Mouse (Mus musculus) layer of hippocampus, adult 9-11 months (tissue): ENCODE results near the gene Sult5a1.
"Not testable (repeated sequence)": the region's sequence is repeated elsewhere in the genome, so short reads cannot be mapped to it uniquely, and the experiment has no call there.

Experiments
- DNase-seq: peaks from one replicate; pipeline ENCODE4 v3.0.0; 2022

Gene Sult5a1

GRCm38 (mm10) chr8:123157888-123158465 lies at the start of gene Sult5a1:
Sult5a1 (minus strand) TSS chr8:123158315.
- no peak for DNase-seq

- DNase-seq: no peak
These were observed 45.5 kb upstream of the Sult5a1 start for GRCm38 (mm10) chr8:123203571-123203970.

GRCm38 (mm10) chr8:123202288-123202687 lies 44.2 kb upstream of the Sult5a1 start:
- no peak for DNase-seq

- DNase-seq: no peak
These were observed 41.7 kb upstream of the Sult5a1 start for GRCm38 (mm10) chr8:123199864-123200263.

GRCm38 (mm10) chr8:123197016-123197415 lies 38.9 kb upstream of the Sult5a1 start:
- DNase-seq: not testable (repeated sequence)

GRCm38 (mm10) chr8:123193771-123194170 lies 35.7 kb upstream of the Sult5a1 start:
- no peak for DNase-seq

- DNase-seq: no peak
These were observed 33.8 kb upstream of the Sult5a1 start for GRCm38 (mm10) chr8:123191908-123192307.

- peak; percentile 81 for DNase-seq
These were observed 32.6 kb upstream of the Sult5a1 start for GRCm38 (mm10) chr8:123190678-123191077.

GRCm38 (mm10) chr8:123188841-123189240 lies 30.7 kb upstream of the Sult5a1 start:
- DNase-seq: no peak

GRCm38 (mm10) chr8:123188006-123188405 lies 29.9 kb upstream of the Sult5a1 start:
- DNase-seq: no peak

GRCm38 (mm10) chr8:123185566-123186409 lies 27.7 kb upstream of the Sult5a1 start, which contains the start of gene Dpep1:
Dpep1 (plus strand) TSS chr8:123186242.
- DNase-seq: no peak

- DNase-seq: no peak
These were observed 23.3 kb upstream of the Sult5a1 start for GRCm38 (mm10) chr8:123181391-123181790.

GRCm38 (mm10) chr8:123156070-123156773 lies 1.9 kb downstream of the Sult5a1 start:
- DNase-seq: no peak

GRCm38 (mm10) chr8:123155177-123155576 lies 2.9 kb downstream of the Sult5a1 start:
- DNase-seq: no peak

- peak; percentile 56 for DNase-seq
These were observed 7.4 kb downstream of the Sult5a1 start for GRCm38 (mm10) chr8:123150737-123151171.

- DNase-seq: peak; percentile 78
These were observed 11.7 kb downstream of the Sult5a1 start for GRCm38 (mm10) chr8:123146390-123146789.

GRCm38 (mm10) chr8:123145279-123145678 lies 12.8 kb downstream of the Sult5a1 start:
- no peak for DNase-seq

- DNase-seq: peak; percentile 74
These were observed 16.2 kb downstream of the Sult5a1 start for GRCm38 (mm10) chr8:123141741-123142462.

GRCm38 (mm10) chr8:123138741-123139140 lies 19.4 kb downstream of the Sult5a1 start:
- DNase-seq: no peak

GRCm38 (mm10) chr8:123137645-123138077 lies 20.5 kb downstream of the Sult5a1 start:
- peak; percentile 87 for DNase-seq

GRCm38 (mm10) chr8:123136287-123136686 lies 21.8 kb downstream of the Sult5a1 start:
- no peak for DNase-seq

- no peak for DNase-seq
These were observed 22.3 kb downstream of the Sult5a1 start for GRCm38 (mm10) chr8:123135806-123136205.

- DNase-seq: peak; percentile 42
These were observed 22.7 kb downstream of the Sult5a1 start for GRCm38 (mm10) chr8:123135406-123135805.
